Mouse (Mus musculus) CH12.LX (cell line): ENCODE results near the gene Slc6a18. TPM values are rescaled to one million over a fixed set of nuclear protein-coding genes. Genes with fewer than 3 reads are reported as not detected.

Source experiments
- DNase-seq: peaks from one replicate; pipeline ENCODE4 v3.0.0-alpha.2; 2013; ENCODE audit errors: extremely low read depth
- H3K27ac ChIP-seq: 2 replicates; pipeline ENCODE4 v1.5.1; 2012; ENCODE audit warnings: low read depth, mild to moderate bottlenecking, control low read depth, moderate library complexity; ENCODE audit not compliant: insufficient read depth
- H3K27me3 ChIP-seq: replicated peaks from 2 replicates; pipeline ENCODE3; 2012; ENCODE audit warnings: inconsistent platforms
- H3K36me3 ChIP-seq, 2 experiments: replicated peaks in 1 of 2; 2 replicates each; pipeline versions ENCODE3 to v1.6.1; 2012; ENCODE audit warnings: inconsistent platforms in 1 of 2, low read length in 1 of 2, mild to moderate bottlenecking in 1 of 2, mixed read lengths in 1 of 2, moderate library complexity in 1 of 2; ENCODE audit not compliant: control insufficient read depth in 1 of 2, insufficient read depth in 1 of 2
- H3K4me1 ChIP-seq, 2 experiments: 2 replicates each; pipeline ENCODE4 v1.6.1; 2012; ENCODE audit warnings: inconsistent platforms in 1 of 2, moderate library complexity in 1 of 2; ENCODE audit not compliant: insufficient read depth in 2 of 2, control insufficient read depth in 1 of 2
- H3K4me2 ChIP-seq: 2 replicates; pipeline ENCODE4 v1.6.1; 2012; ENCODE audit warnings: low read depth, mild to moderate bottlenecking, control low read depth; ENCODE audit not compliant: poor library complexity, insufficient read depth, severe bottlenecking
- H3K4me3 ChIP-seq, 3 experiments: fragments of 150-350 bp in 1 of 3; sonication (generic) in 1 of 3; replicated peaks in 1 of 3; 2 replicates each; pipeline versions ENCODE3 to v1.5.1; 2011 to 2012; ENCODE audit warnings: low read depth in 2 of 3, low read length in 2 of 3, mild to moderate bottlenecking in 2 of 3, moderate library complexity in 2 of 3, control low read depth in 1 of 3, improper control_type of control experiment in 1 of 3, inconsistent platforms in 1 of 3, mixed read lengths in 1 of 3; ENCODE audit not compliant: poor library complexity in 1 of 3
- H3K79me2 ChIP-seq: replicated peaks from 2 replicates; pipeline ENCODE4 v1.6.1; 2012; ENCODE audit warnings: mild to moderate bottlenecking, moderate library complexity; ENCODE audit not compliant: control insufficient read depth, poor library complexity, insufficient read depth, severe bottlenecking; ENCODE audit errors: extremely low read depth
- H3K9ac ChIP-seq: 2 replicates; pipeline ENCODE4 v1.6.1; 2012; ENCODE audit warnings: low read depth, mild to moderate bottlenecking, control low read depth, moderate library complexity; ENCODE audit not compliant: insufficient read depth
- H3K9me3 ChIP-seq: replicated peaks from 2 replicates; pipeline ENCODE3; 2012; ENCODE audit warnings: low read length, inconsistent platforms, mixed read lengths
- CTCF ChIP-seq, 2 experiments: IDR thresholded peaks in 1 of 2; conservative IDR thresholded peaks in 1 of 2; 2 replicates each; pipeline ENCODE4 v1.5.1; 2011 to 2012; ENCODE audit warnings: low read depth in 2 of 2, low read length in 2 of 2, improper control_type of control experiment in 1 of 2, inconsistent platforms in 1 of 2, mild to moderate bottlenecking in 1 of 2, moderate library complexity in 1 of 2
- ELF1 ChIP-seq: IDR thresholded peaks from 2 replicates; pipeline ENCODE4 v1.6.1; 2014; ENCODE audit warnings: low read depth, mild to moderate bottlenecking, inconsistent platforms, low read length, improper control_type of control experiment
- EP300 ChIP-seq: IDR thresholded peaks from 2 replicates; pipeline ENCODE4 v1.6.1; 2011; ENCODE audit warnings: low read length, improper control_type of control experiment
- ETS1 ChIP-seq: conservative IDR thresholded peaks from 2 replicates; pipeline ENCODE4 v1.6.1; 2012; ENCODE audit warnings: low read depth, mild to moderate bottlenecking, inconsistent platforms, low read length, improper control_type of control experiment, moderate library complexity
- GABPA ChIP-seq: IDR thresholded peaks from 2 replicates; pipeline ENCODE4 v1.6.1; 2012; ENCODE audit warnings: low read depth, low read length, improper control_type of control experiment, inconsistent platforms; ENCODE audit not compliant: insufficient replicate concordance
- IRF4 ChIP-seq: IDR thresholded peaks from 2 replicates; pipeline ENCODE4 v1.6.1; 2014; ENCODE audit warnings: low read depth, mild to moderate bottlenecking, inconsistent platforms, low read length, improper control_type of control experiment
- JUND ChIP-seq: conservative IDR thresholded peaks from 2 replicates; pipeline ENCODE4 v1.6.1; 2011; ENCODE audit warnings: low read depth, low read length, improper control_type of control experiment
- MAFK ChIP-seq: IDR thresholded peaks from 2 replicates; pipeline ENCODE4 v1.6.1; 2011; ENCODE audit warnings: low read length, improper control_type of control experiment; ENCODE audit not compliant: insufficient replicate concordance
- MAX ChIP-seq: IDR thresholded peaks from 2 replicates; pipeline ENCODE4 v1.6.1; 2011; ENCODE audit warnings: low read length, improper control_type of control experiment
- MAZ ChIP-seq: IDR thresholded peaks from 2 replicates; pipeline ENCODE4 v1.6.1; 2012; ENCODE audit warnings: low read depth, mild to moderate bottlenecking, inconsistent platforms, low read length, improper control_type of control experiment, moderate library complexity
- MYC ChIP-seq: IDR thresholded peaks from 2 replicates; pipeline ENCODE4 v1.6.1; 2011; ENCODE audit warnings: low read depth, mild to moderate bottlenecking, improper control_type of control experiment, low read length
- POLR2AphosphoS2 ChIP-seq: IDR thresholded peaks from 2 replicates; pipeline ENCODE4 v1.6.1; 2011; ENCODE audit warnings: low read depth, low read length, improper control_type of control experiment
- RAD21 ChIP-seq: IDR thresholded peaks from 2 replicates; pipeline ENCODE4 v1.6.1; 2011; ENCODE audit warnings: low read depth, mild to moderate bottlenecking, low read length, improper control_type of control experiment, moderate library complexity
- SIN3A ChIP-seq: IDR thresholded peaks from 2 replicates; pipeline ENCODE4 v1.6.1; 2012; ENCODE audit warnings: low read length, improper control_type of control experiment, inconsistent platforms
- SMC3 ChIP-seq: IDR thresholded peaks from 2 replicates; pipeline ENCODE4 v1.6.1; 2011; ENCODE audit warnings: low read depth, low read length, improper control_type of control experiment
- USF1 ChIP-seq: IDR thresholded peaks from 2 replicates; pipeline ENCODE4 v1.6.1; 2014; ENCODE audit warnings: low read depth, mild to moderate bottlenecking, inconsistent platforms, low read length, improper control_type of control experiment
- ZC3H11A ChIP-seq: IDR thresholded peaks from 2 replicates; pipeline ENCODE4 v1.6.1; 2012; ENCODE audit warnings: low read depth, mild to moderate bottlenecking, inconsistent platforms, low read length, improper control_type of control experiment
- ZMIZ1 ChIP-seq: IDR thresholded peaks from 2 replicates; pipeline ENCODE4 v1.6.1; 2012; ENCODE audit warnings: low read depth, mild to moderate bottlenecking, inconsistent platforms, low read length, improper control_type of control experiment
- ZNF384 ChIP-seq: IDR thresholded peaks from 2 replicates; pipeline ENCODE4 v1.6.1; 2012; ENCODE audit warnings: low read depth, low read length, improper control_type of control experiment, inconsistent platforms
- dilution Hi-C: fragments of 300-500 bp; cut with MboI; formaldehyde crosslinking; loops from 2 replicates; pipeline ENCODE4 v1.14.3; 2020; ENCODE audit warnings: low sequenced_read_pairs; ENCODE audit not compliant: extremely low pct_unique_long_range_greater_than_20kb, extremely low pct_ligation_motif_present
- in situ Hi-C: fragments of 300-500 bp; cut with MboI; formaldehyde crosslinking; loops from 3 replicates; pipeline ENCODE4 v1.14.3; 2019; ENCODE audit warnings: low sequenced_read_pairs, low pct_ligation_motif_present, low pct_unique_long_range_greater_than_20kb, mixed read lengths
- polyA plus RNA-seq: library from polyadenylated mRNA; unstranded; fragments of >175 nt; gene quantifications from 2 replicates; pipeline ENCODE4 v1.2.1, GENCODE M21; 2012; ENCODE audit warnings: low read depth; ENCODE audit not compliant: insufficient read length
- total RNA-seq, 2 experiments: library from RNA; depleted of rRNA; stranded (reverse); fragments of 300-350 nt in 1 of 2; fragments of >200 nt in 1 of 2; gene quantifications; 2 replicates each; pipeline ENCODE4 v1.2.3; 2012 to 2014

Slc6a18 gene
- total and polyA plus RNA-seq, 3 experiments = not detected

DNA sequence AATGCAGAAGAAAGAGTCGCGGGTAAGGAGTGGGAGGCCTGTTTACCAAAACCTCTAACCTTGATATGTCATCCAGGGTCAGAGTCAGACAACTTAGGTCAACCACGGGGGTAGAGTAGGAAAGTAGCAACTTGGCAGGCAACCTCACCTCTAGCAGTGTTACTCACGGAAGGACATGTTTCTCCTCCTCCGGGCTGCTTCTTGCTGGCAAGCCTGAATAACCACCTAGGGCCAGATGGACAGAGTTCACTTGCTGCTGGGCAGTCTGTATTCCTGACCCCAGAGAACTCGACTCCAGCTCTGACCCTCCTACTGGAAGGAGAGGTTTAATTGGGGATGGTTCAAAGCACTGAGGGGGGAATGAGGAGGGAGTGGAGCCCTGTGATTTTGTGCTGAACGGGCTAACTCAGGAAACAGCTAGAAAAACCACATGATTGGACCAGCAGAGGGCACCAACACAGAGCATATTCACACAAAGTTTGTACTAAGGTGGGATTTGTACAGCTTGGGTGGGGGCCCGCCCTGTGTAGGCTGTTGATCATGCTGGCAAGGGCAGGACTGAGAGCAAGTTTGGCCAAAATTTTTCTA, 45.4 kb upstream of the Slc6a18 start:
- DNase-seq = no peak
- H3K4me3 ChIP-seq = no peak overlapping the region
- H3K4me2 ChIP-seq = no peak overlapping the region
- H3K9ac ChIP-seq = no peak overlapping the region
- no peaks in the 10 kb centered on the region for H3K36me3 ChIP-seq
- H3K27ac ChIP-seq = no peak overlapping the region
- H3K27me3 ChIP-seq = peaks cover 5% of the 10 kb centered on the region
- dilution Hi-C loops (no loop called here), in situ Hi-C loops (loop anchor here (10.0 kb wide), 2 partner anchors 102 to 192 kb away; no protein-coding TSS in a partner anchor)
- H3K79me2 ChIP-seq = no peaks in the 10 kb centered on the region
- 0 out of 4 replicates have a peak, but pooled peaks cover 0 to 2% of the 10 kb centered on the region in 2 experiments for H3K4me1 ChIP-seq
- TF ChIP-seq RAD21 (peak; percentile 54), ZC3H11A (no peak), MAX (no peak), CTCF (conservative IDR thresholded peaks at IDR 0.05 in 1 of 2, IDR thresholded peaks at IDR 0.05 in 1 of 2; ENCODE audit: low read depth in 2 of 2, low read length in 2 of 2) (peak; percentile 18 to 71; a peak in 2 of 4 replicates), IRF4 (no peak), SMC3 (peak; percentile 61), MAFK (no peak), GABPA (no peak), SIN3A (no peak), MYC (no peak), POLR2AphosphoS2 (no peak), MAZ (no peak)
- no peaks in the 10 kb centered on the region for H3K9me3 ChIP-seq

DNA sequence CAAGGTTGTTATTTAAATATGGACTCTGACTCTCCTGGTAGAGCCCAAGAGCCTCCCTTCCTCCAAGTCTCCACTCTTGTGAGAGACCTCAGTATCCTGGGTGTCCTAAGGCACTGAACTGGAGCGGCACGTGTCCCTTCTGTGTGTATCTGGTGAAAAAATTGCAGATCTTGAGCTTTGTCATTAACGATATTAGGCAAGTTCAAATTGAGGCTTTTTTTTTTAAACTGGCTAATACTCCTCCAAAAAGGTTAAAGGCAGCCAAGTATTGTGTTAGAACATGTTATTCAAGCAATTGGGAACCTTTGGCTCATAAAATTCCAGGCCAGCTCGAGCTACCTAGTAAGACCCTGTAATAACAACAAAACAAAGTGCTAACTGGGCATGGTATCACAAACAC, 42.4 kb upstream of the Slc6a18 start:
- no peaks in the 10 kb centered on the region for H3K4me1 ChIP-seq
- H3K9ac ChIP-seq = no peak overlapping the region
- no peak overlapping the region for H3K4me3 ChIP-seq
- in situ Hi-C loops = loop anchor here (10.0 kb wide), 2 partner anchors 105 to 195 kb away; no protein-coding TSS in a partner anchor
- no peaks in the 10 kb centered on the region for H3K79me2 ChIP-seq
- TF ChIP-seq ELF1 (no peak), ZMIZ1 (no peak), SIN3A (no peak), ETS1 (no peak), ZNF384 (no peak), MYC (no peak), EP300 (no peak), USF1 (no peak), CTCF (conservative IDR thresholded peaks at IDR 0.05 in 1 of 2, IDR thresholded peaks at IDR 0.05 in 1 of 2; ENCODE audit: low read depth in 2 of 2, low read length in 2 of 2) (no peak), JUND (no peak)
- TF ChIP-seq, all 38 proteins: peak for 0
- DNase-seq = no peak
- dilution Hi-C loops = no loop called here
- H3K27me3 ChIP-seq = peaks cover 6% of the 10 kb centered on the region
- H3K27ac ChIP-seq = no peak overlapping the region
- no peaks in the 10 kb centered on the region for H3K9me3 ChIP-seq
- H3K4me2 ChIP-seq = no peak overlapping the region
- H3K36me3 ChIP-seq = no peaks in the 10 kb centered on the region
